Mouse (Mus musculus) MN1 (cell line): Measurements from ENCODE around the gene Raph1.

Experiments
- DNase-seq: peaks from one replicate; pipeline ENCODE4 v3.0.0-alpha.2; 2016; ENCODE audit warnings: low spot score

The Raph1 gene

GRCm38 (mm10) chr1:60432497-60432896 is 134.4 kb downstream of the Raph1 start:
- DNase-seq: no peak
